In the genomic region with DNA sequence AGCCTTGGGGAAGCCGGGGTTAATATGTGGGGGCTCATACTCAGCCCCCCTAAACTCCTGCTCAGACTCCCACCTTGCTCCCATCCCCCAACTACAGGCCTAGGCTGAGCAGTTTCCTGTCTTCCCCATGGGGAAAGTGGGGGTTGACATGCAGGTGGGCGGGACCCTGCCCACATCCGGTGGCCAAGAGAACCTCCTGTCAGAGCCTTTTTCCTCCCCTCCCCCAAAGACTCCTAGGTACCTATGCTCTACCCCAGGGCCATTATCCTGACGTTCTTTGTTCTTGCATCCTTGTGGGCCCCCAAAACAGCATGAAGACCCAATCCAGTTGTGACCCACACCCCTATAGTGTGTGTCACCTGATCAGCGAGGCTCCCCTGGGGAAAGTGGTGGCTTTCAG, we compare ENCODE assay signal across 10 mouse cellular contexts. TPM values are rescaled to one million over a fixed set of nuclear protein-coding genes. Genes with fewer than 3 reads are reported as not detected.
A peak's percentile ranks its signal among the peaks of the same experiment; 100 is the strongest.
DNase-seq lines count a peak whose midpoint lies in the region; ATAC-seq and TF ChIP-seq lines count a peak whose summit lies in the region.
"Had no signal": no experiment of that assay in that cellular context is flagged by ENCODE, and none has a peak within 500 bp of the region (broad histone marks: within the 10 kb centered on the region; RNA-seq: fewer than 3 reads in every experiment).

No protein-coding gene starts in this region.

- no peaks in the 10 kb centered on the region for H3K27me3 ChIP-seq in CH12.LX (replicated peaks)
- H3K27me3 ChIP-seq in liver, embryonic 14.5 days (ENCODE audit: control insufficient read depth, insufficient read depth, low read length), result no peaks in the 10 kb centered on the region
- H3K27me3 ChIP-seq in hindbrain, embryonic 12.5 days, result peaks cover 3% of the 10 kb centered on the region; the same call in 1 of the 2 replicates

- ATAC-seq in liver, embryonic 14.5 days (ENCODE audit: insufficient read depth), result no peak
- no peak for ATAC-seq in hindbrain, embryonic 12.5 days (ENCODE audit: low FRiP score)

- peak; percentile 91 for DNase-seq in CD4-positive helper T cell, adult 2 months (ENCODE audit: low read depth, low spot score)
- peak; percentile 99 for DNase-seq in CH12.LX (ENCODE audit: extremely low read depth)
- DNase-seq in liver, embryonic 14.5 days (ENCODE audit: low read depth in 3 of 3, low spot score in 3 of 3), result no peak
- DNase-seq in spleen, adult 12 weeks (ENCODE audit: low spot score), result peak; percentile 65
- no peak for DNase-seq in neural tube, embryonic 10.5 days (ENCODE audit: extremely low spot score, low spot score)
- DNase-seq in kidney, adult 8-10 months, result no peak
- no peak for DNase-seq in ovary, postnatal 36 days (ENCODE audit: low spot score)

- TF ChIP-seq EP300 in CH12.LX (IDR thresholded peaks at IDR 0.05; ENCODE audit: low read length), result no peak
- no peak for TF ChIP-seq EP300 in liver, embryonic 14.5 days (IDR thresholded peaks at IDR 0.05; ENCODE audit: low read depth)

- H3K27ac ChIP-seq in CH12.LX (ENCODE audit: insufficient read depth, low read depth), result peak overlapping the region; percentile 95
- peak overlapping the region; percentile 100 for H3K27ac ChIP-seq in liver, embryonic 14.5 days
- H3K27ac ChIP-seq in hindbrain, embryonic 12.5 days, result no peak overlapping the region
- H3K27ac ChIP-seq: embryonic facial prominence, embryonic 15.5 days; left cerebral cortex, adult 2 months had no signal

- H3K4me1 ChIP-seq in CH12.LX (ENCODE audit: control insufficient read depth in 1 of 2, insufficient read depth in 2 of 2), result peaks cover 20 to 63% of the 10 kb centered on the region in 2 experiments
- H3K4me1 ChIP-seq in liver, embryonic 14.5 days (replicated peaks; ENCODE audit: control insufficient read depth in 2 of 2, insufficient read depth in 2 of 2, low read length in 1 of 2), result peaks cover 52 to 58% of the 10 kb centered on the region in 2 experiments
- H3K4me1 ChIP-seq in hindbrain, embryonic 12.5 days, result peaks cover 2% of the 10 kb centered on the region; the same call in 1 of the 2 replicates
- H3K4me1 ChIP-seq: embryonic facial prominence, embryonic 15.5 days had no signal

- peak overlapping the region; percentile 61 for H3K9ac ChIP-seq in CH12.LX (ENCODE audit: insufficient read depth, low read depth)
- H3K9ac ChIP-seq in liver, embryonic 14.5 days (replicated peaks), result peak overlapping the region; percentile 98
- no peak overlapping the region for H3K9ac ChIP-seq in hindbrain, embryonic 12.5 days
- H3K9ac ChIP-seq: embryonic facial prominence, embryonic 15.5 days had no signal

- H3K9me3 ChIP-seq in CH12.LX (replicated peaks; ENCODE audit: low read length), result no peaks in the 10 kb centered on the region
- no peaks in the 10 kb centered on the region for H3K9me3 ChIP-seq in liver, embryonic 14.5 days (ENCODE audit: control insufficient read depth, low read length)
- no peaks in the 10 kb centered on the region for H3K9me3 ChIP-seq in hindbrain, embryonic 12.5 days (replicated peaks)
- H3K9me3 ChIP-seq: embryonic facial prominence, embryonic 15.5 days had no signal

- in situ Hi-C loops in CH12.LX (cut with MboI; ENCODE audit: low pct_ligation_motif_present, low pct_unique_long_range_greater_than_20kb, low sequenced_read_pairs), result loop anchor here (5.0 kb wide), 1 partner anchor 92 kb away; the partner anchor contains the start of gene Rnf43

- H3K4me2 ChIP-seq in CH12.LX (ENCODE audit: insufficient read depth, low read depth, poor library complexity, severe bottlenecking), result peak overlapping the region; percentile 85
- H3K4me2 ChIP-seq in liver, embryonic 14.5 days (ENCODE audit: low read depth), result peak overlapping the region; percentile 93
- H3K4me2 ChIP-seq in hindbrain, embryonic 12.5 days (replicated peaks), result no peak overlapping the region
- H3K4me2 ChIP-seq: embryonic facial prominence, embryonic 15.5 days had no signal

- peaks cover 34% of the 10 kb centered on the region for H3K79me2 ChIP-seq in CH12.LX (replicated peaks; ENCODE audit: control insufficient read depth, extremely low read depth, insufficient read depth, poor library complexity, severe bottlenecking)

- dilution Hi-C loops in CH12.LX (cut with MboI; ENCODE audit: extremely low pct_ligation_motif_present, extremely low pct_unique_long_range_greater_than_20kb, low sequenced_read_pairs), result no loop called here

- peak overlapping the region; percentile 37 to 81 (median 57) for H3K4me3 ChIP-seq in CH12.LX (replicated peaks in 1 of 3; ENCODE audit: low read depth in 2 of 3, low read length in 2 of 3, poor library complexity in 1 of 3)
- H3K4me3 ChIP-seq in liver, embryonic 14.5 days (ENCODE audit: insufficient read depth in 1 of 2, low read depth in 2 of 2, low read length in 2 of 2), result peak overlapping the region; percentile 57 to 89
- no peak overlapping the region for H3K4me3 ChIP-seq in hindbrain, embryonic 12.5 days
- H3K4me3 ChIP-seq: embryonic facial prominence, embryonic 15.5 days; left cerebral cortex, adult 2 months had no signal

- TF ChIP-seq POLR2A in CH12.LX (IDR thresholded peaks at IDR 0.05; ENCODE audit: low read depth, low read length), result peak; percentile 60; the same call in 1 of the 2 replicates

- H3K36me3 ChIP-seq in CH12.LX (replicated peaks in 1 of 2; ENCODE audit: control insufficient read depth in 1 of 2, insufficient read depth in 1 of 2, low read length in 1 of 2), result peaks cover 21 to 22% of the 10 kb centered on the region in 2 experiments
- H3K36me3 ChIP-seq in liver, embryonic 14.5 days (replicated peaks; ENCODE audit: control insufficient read depth, insufficient read depth, low read depth), result peaks cover 22% of the 10 kb centered on the region
- no peaks in the 10 kb centered on the region for H3K36me3 ChIP-seq in hindbrain, embryonic 12.5 days
- H3K36me3 ChIP-seq: embryonic facial prominence, embryonic 15.5 days had no signal

- TF ChIP-seq RAD21 in CH12.LX (IDR thresholded peaks at IDR 0.05; ENCODE audit: low read depth, low read length), result no peak

- 13% methylated on average over 5 of the region's 5 CpGs for WGBS in liver, embryonic 14.5 days (ENCODE audit: insufficient replicate concordance)
- 76% methylated on average over 5 of the region's 5 CpGs for WGBS in hindbrain, embryonic 12.5 days

- no peak for TF ChIP-seq CTCF in CH12.LX (conservative IDR thresholded peaks at IDR 0.05 in 1 of 2, IDR thresholded peaks at IDR 0.05 in 1 of 2; ENCODE audit: low read depth in 2 of 2, low read length in 2 of 2)
- TF ChIP-seq CTCF in liver, embryonic 14.5 days (IDR thresholded peaks at IDR 0.05; ENCODE audit: low read depth), result no peak

TF ChIP-seq in CH12.LX, 34 proteins besides CTCF, POLR2A, EP300 and RAD21:
- TF ChIP-seq TBP (conservative IDR thresholded peaks at IDR 0.05; ENCODE audit: low read depth, low read length), result peak; percentile 87
- no peak for TF ChIP-seq SIN3A (IDR thresholded peaks at IDR 0.05; ENCODE audit: low read length)
- TF ChIP-seq MAZ (IDR thresholded peaks at IDR 0.05; ENCODE audit: low read depth, low read length), result no peak
- TF ChIP-seq GABPA (IDR thresholded peaks at IDR 0.05; ENCODE audit: insufficient replicate concordance, low read depth, low read length), result no peak
- no peak for TF ChIP-seq PAX5 (IDR thresholded peaks at IDR 0.05; ENCODE audit: low read length)
- no peak for TF ChIP-seq ZMIZ1 (IDR thresholded peaks at IDR 0.05; ENCODE audit: low read depth, low read length)
- no peak for TF ChIP-seq ZC3H11A (IDR thresholded peaks at IDR 0.05; ENCODE audit: low read depth, low read length)
- TF ChIP-seq USF2 (conservative IDR thresholded peaks at IDR 0.05; ENCODE audit: low read depth, low read length), result no peak; the same call in 1 of the 2 replicates
TF ChIP-seq in CH12.LX: peak in this region for 1.

RNA-seq across cellular contexts. Expression of gene Tspoap1, which starts 5.7 kb away (rescaled TPM):
- total RNA-seq in CH12.LX (2012; rRNA removed), result 19.9 and 36.9 TPM in 2 replicates
- total RNA-seq in CH12.LX (2014; rRNA removed), result 12.8 and 16.5 TPM in 2 replicates
- 11.6 and 12.3 TPM in 2 replicates for polyA plus RNA-seq in CH12.LX (2012; ENCODE audit: insufficient read length, low read depth)
- 5.4 and 5.5 TPM in 2 replicates for polyA plus RNA-seq in liver, embryonic 14.5 days (2012; rRNA removed)
- 1.1 and 2.4 TPM in 2 replicates for polyA plus RNA-seq in liver, embryonic 14.5 days (2014; fragmentation: Nextera tagmentation; extraction: Ambion mirVana)
- 30.5 and 32.7 TPM in 2 replicates for polyA plus RNA-seq in hindbrain, embryonic 12.5 days (2016; fragmentation: Nextera tagmentation; extraction: Ambion mirVana)

RNA-seq across cellular contexts. Expression of gene Supt4a, which starts 17.3 kb away (rescaled TPM):
- total RNA-seq in CH12.LX (2012; rRNA removed) (241 and 287 TPM in 2 replicates), CH12.LX (2014; rRNA removed) (251 and 256 TPM in 2 replicates)
- 220 and 229 TPM in 2 replicates for polyA plus RNA-seq in CH12.LX (2012; ENCODE audit: insufficient read length, low read depth)
- polyA plus RNA-seq in liver, embryonic 14.5 days (2012; rRNA removed), result 111 TPM in 2 replicates
- polyA plus RNA-seq in liver, embryonic 14.5 days (2014; fragmentation: Nextera tagmentation; extraction: Ambion mirVana), result 211 and 214 TPM in 2 replicates
- 129 and 141 TPM in 2 replicates for polyA plus RNA-seq in hindbrain, embryonic 12.5 days (2016; fragmentation: Nextera tagmentation; extraction: Ambion mirVana)

RNA-seq across cellular contexts. Expression of gene Mpo, which starts 38.8 kb away (rescaled TPM):
- not detected in 2 replicates for total RNA-seq in CH12.LX (2012; rRNA removed)
- total RNA-seq in CH12.LX (2014; rRNA removed), result not detected in 2 replicates
- not detected in 2 replicates for polyA plus RNA-seq in CH12.LX (2012; ENCODE audit: insufficient read length, low read depth)
- polyA plus RNA-seq in liver, embryonic 14.5 days (2012; rRNA removed), result 142 and 163 TPM in 2 replicates
- 301 and 360 TPM in 2 replicates for polyA plus RNA-seq in liver, embryonic 14.5 days (2014; fragmentation: Nextera tagmentation; extraction: Ambion mirVana)
- 1.7 and 2.3 TPM in 2 replicates for polyA plus RNA-seq in hindbrain, embryonic 12.5 days (2016; fragmentation: Nextera tagmentation; extraction: Ambion mirVana)
- total RNA-seq: left cerebral cortex, adult 2 months had no signal

Comparison
In these comparisons a context has a peak if more than half of its experiments do, and no peak if none do; other contexts are left out.
1. DNase-seq: peak in CD4-positive helper T cell, adult 2 months (single experiment), CH12.LX (single experiment) and spleen, adult 12 weeks (single experiment); none in liver, embryonic 14.5 days (0 of 3), neural tube, embryonic 10.5 days (single experiment), kidney, adult 8-10 months (0 of 2) and ovary, postnatal 36 days (single experiment).
2. RNA of gene Mpo, which starts 38.8 kb away (polyA plus RNA-seq): 142 to 360 TPM in liver, embryonic 14.5 days; 1.7 to 2.3 TPM in hindbrain, embryonic 12.5 days and not detected in CH12.LX; every median in the first group is over 10 times any median in the second.